Mouse (Mus musculus): Measurements from ENCODE around the gene Trim25.

DNA sequence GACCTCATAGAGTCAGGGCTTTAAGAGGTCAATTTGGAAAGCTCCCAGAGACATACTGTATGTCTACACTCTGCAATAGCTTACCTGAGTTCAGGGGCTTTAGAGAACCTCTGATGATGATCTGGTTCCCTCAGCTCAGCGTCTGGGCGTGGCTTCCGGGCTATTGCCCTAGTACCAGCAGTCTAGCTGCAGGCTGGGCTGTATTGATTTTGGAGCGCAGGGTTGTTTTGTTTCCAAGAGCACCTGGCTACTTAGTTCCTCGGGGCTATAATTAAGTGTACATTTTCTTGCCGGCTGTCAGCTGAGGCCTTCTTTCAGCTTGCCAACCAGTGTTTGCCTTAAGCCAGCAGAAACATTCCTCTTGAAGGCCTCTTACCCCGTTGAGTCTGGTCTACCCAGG, 10.3 kb downstream of the Trim25 start:
- no peak for TF ChIP-seq CTCF (IDR thresholded peaks at IDR 0.05)
- TF ChIP-seq EP300 (IDR thresholded peaks at IDR 0.05), result no peak

Measured in lung, postnatal 0 days (tissue).